Mouse (Mus musculus): Measurements from ENCODE around the gene Klk1b4. TPM values are rescaled to one million over a fixed set of nuclear protein-coding genes. Genes with fewer than 3 reads are reported as not detected.
"Not testable (repeated sequence)": the region's sequence is repeated elsewhere in the genome, so short reads cannot be mapped to it uniquely, and the experiment has no call there.

Klk1b4 gene
- not detected for polyA plus RNA-seq (2021)

- CTCF ChIA-PET; in situ Hi-C loops (cut with MboI; ENCODE audit: low pct_unique_long_range_greater_than_20kb): not testable (repeated sequence)
Measured at GRCm38 (mm10) chr7:44207135-44207534, at the start of gene Klk1b4. Gene Klk1b4 (plus strand): TSS chr7:44207435.

GRCm38 (mm10) chr7:44179299-44180045 is 27.8 kb upstream of the Klk1b4 start:
- in situ Hi-C loops (cut with MboI; ENCODE audit: low pct_unique_long_range_greater_than_20kb) = no loop called here
- DNase-seq (ENCODE audit: low read depth, low spot score) (no peak), ATAC-seq (no peak)
- no peak for TF ChIP-seq CTCF (IDR thresholded peaks at IDR 0.05)
- ChIA-PET POLR2A (no interaction called here), CTCF (no interaction called here)
- no peaks in the 10 kb centered on the region for H3K27me3 ChIP-seq

More at GRCm38 (mm10) chr7:44207135-44207534, at the start of gene Klk1b4:
- H3K27me3 ChIP-seq; DNase-seq (ENCODE audit: low read depth, low spot score); ATAC-seq; POLR2A ChIA-PET: not testable (repeated sequence)

- DNase-seq (ENCODE audit: low read depth, low spot score); ATAC-seq; H3K27me3 ChIP-seq; in situ Hi-C loops (cut with MboI; ENCODE audit: low pct_unique_long_range_greater_than_20kb); CTCF ChIA-PET; POLR2A ChIA-PET: not testable (repeated sequence)
Measured at GRCm38 (mm10) chr7:44186516-44186915, 20.7 kb upstream of the Klk1b4 start.

GRCm38 (mm10) chr7:44187936-44188335 is 19.3 kb upstream of the Klk1b4 start, which contains the start of gene Klk1b24:
Gene Klk1b24 (plus strand): TSS chr7:44188236.
- POLR2A ChIA-PET; H3K27me3 ChIP-seq; CTCF ChIA-PET; DNase-seq (ENCODE audit: low read depth, low spot score); in situ Hi-C loops (cut with MboI; ENCODE audit: low pct_unique_long_range_greater_than_20kb); ATAC-seq: not testable (repeated sequence)

GRCm38 (mm10) chr7:44193466-44193865 is 13.8 kb upstream of the Klk1b4 start:
- CTCF ChIA-PET; DNase-seq (ENCODE audit: low read depth, low spot score); POLR2A ChIA-PET; ATAC-seq; H3K27me3 ChIP-seq: not testable (repeated sequence)
- in situ Hi-C loops (cut with MboI; ENCODE audit: low pct_unique_long_range_greater_than_20kb) = loop anchor here (10.0 kb wide), 2 partner anchors 79 to 139 kb away; partner anchors contain the start of genes Klk1b22 and Klk1b27

GRCm38 (mm10) chr7:44197891-44198290 is 9.3 kb upstream of the Klk1b4 start, which contains the start of gene Klk1b3:
Gene Klk1b3 (plus strand): TSS chr7:44198191.
- in situ Hi-C loops (cut with MboI; ENCODE audit: low pct_unique_long_range_greater_than_20kb) = loop anchor here (10.0 kb wide), 2 partner anchors 83 to 143 kb away; partner anchors contain the start of genes Klk1b22 and Klk1b27
- no peaks in the 10 kb centered on the region for H3K27me3 ChIP-seq
- ChIA-PET POLR2A (no interaction called here), CTCF (no interaction called here)
- no peak for TF ChIP-seq CTCF (IDR thresholded peaks at IDR 0.05)
- DNase-seq (ENCODE audit: low read depth, low spot score) = no peak
- no peak for ATAC-seq

- ATAC-seq = no peak
- POLR2A ChIA-PET = no interaction called here
- no peak for TF ChIP-seq CTCF (IDR thresholded peaks at IDR 0.05)
- no peaks in the 10 kb centered on the region for H3K27me3 ChIP-seq
- CTCF ChIA-PET = no interaction called here
- in situ Hi-C loops (cut with MboI; ENCODE audit: low pct_unique_long_range_greater_than_20kb) = no loop called here
- no peak for DNase-seq (ENCODE audit: low read depth, low spot score)
Measured at GRCm38 (mm10) chr7:44208307-44208706, 1.1 kb downstream of the Klk1b4 start.

- in situ Hi-C loops (cut with MboI; ENCODE audit: low pct_unique_long_range_greater_than_20kb) = no loop called here
- no peak for TF ChIP-seq CTCF (IDR thresholded peaks at IDR 0.05)
- DNase-seq (ENCODE audit: low read depth, low spot score) = no peak
- ChIA-PET CTCF (no interaction called here), POLR2A (no interaction called here)
- peaks cover 2% of the 10 kb centered on the region for H3K27me3 ChIP-seq
- no peak for ATAC-seq
Measured at GRCm38 (mm10) chr7:44215645-44216044, 8.4 kb downstream of the Klk1b4 start, which contains the start of gene Klk1b5. Gene Klk1b5 (plus strand): TSS chr7:44215945.

GRCm38 (mm10) chr7:44221601-44222000 is 14.4 kb downstream of the Klk1b4 start:
- ATAC-seq; DNase-seq (ENCODE audit: low read depth, low spot score); in situ Hi-C loops (cut with MboI; ENCODE audit: low pct_unique_long_range_greater_than_20kb); CTCF ChIA-PET; POLR2A ChIA-PET; H3K27me3 ChIP-seq: not testable (repeated sequence)

- DNase-seq (ENCODE audit: low read depth, low spot score); in situ Hi-C loops (cut with MboI; ENCODE audit: low pct_unique_long_range_greater_than_20kb); CTCF ChIA-PET; ATAC-seq; POLR2A ChIA-PET; H3K27me3 ChIP-seq: not testable (repeated sequence)
Measured at GRCm38 (mm10) chr7:44222335-44222734, 15.1 kb downstream of the Klk1b4 start.

GRCm38 (mm10) chr7:44225076-44225475 is 17.8 kb downstream of the Klk1b4 start, which contains the start of gene Klk1:
Gene Klk1 (plus strand): TSS chr7:44225360.
- DNase-seq (ENCODE audit: low read depth, low spot score) = no peak
- peaks cover 2% of the 10 kb centered on the region for H3K27me3 ChIP-seq
- ChIA-PET POLR2A (no interaction called here), CTCF (no interaction called here)
- in situ Hi-C loops (cut with MboI; ENCODE audit: low pct_unique_long_range_greater_than_20kb) = loop anchor here (25.0 kb wide), 1 partner anchor 638 kb away; the partner anchor contains the start of gene Zfp719
- no peak for TF ChIP-seq CTCF (IDR thresholded peaks at IDR 0.05)
- no peak for ATAC-seq
